Mouse (Mus musculus) midbrain, embryonic 10.5 days (tissue): Measurements from ENCODE around the gene Rbpj. TPM values are rescaled to one million over a fixed set of nuclear protein-coding genes. Genes with fewer than 3 reads are reported as not detected.

Experiments
- DNase-seq: peaks from one replicate; pipeline ENCODE4 v3.0.0-alpha.2; 2017; ENCODE audit warnings: low spot score
- H3K27ac ChIP-seq: fragments of 300-500 bp; sonication (generic); replicated peaks from 2 replicates; pipeline ENCODE4 v1.5.1; 2016; ENCODE audit warnings: mild to moderate bottlenecking
- H3K27me3 ChIP-seq: fragments of 300-500 bp; sonication (generic); 2 replicates; pipeline ENCODE4 v1.6.1; 2016; ENCODE audit warnings: low read depth, mild to moderate bottlenecking; ENCODE audit not compliant: poor library complexity, severe bottlenecking
- H3K36me3 ChIP-seq: fragments of 300-500 bp; sonication (generic); 2 replicates; pipeline ENCODE4 v1.6.1; 2016; ENCODE audit warnings: mild to moderate bottlenecking, moderate library complexity
- H3K4me1 ChIP-seq: fragments of 300-500 bp; sonication (generic); 2 replicates; pipeline ENCODE4 v1.6.1; 2016
- H3K4me3 ChIP-seq: fragments of 300-500 bp; sonication (generic); 2 replicates; pipeline ENCODE4 v1.5.1; 2016; ENCODE audit warnings: mild to moderate bottlenecking, moderate library complexity
- H3K9me3 ChIP-seq: fragments of 300-500 bp; sonication (generic); replicated peaks from 2 replicates; pipeline ENCODE4 v1.6.1; 2016; ENCODE audit warnings: mild to moderate bottlenecking
- WGBS: fragments of 180-500 bp; shearing (Covaris S2); methylation state at CpG from one replicate; pipeline ENCODE4 v1.1.7; 2016; 5-methylcytosine and 5-hydroxymethylcytosine counted together
- polyA plus RNA-seq: library from polyadenylated mRNA; unstranded; fragments of >200 nt; fragmentation: Nextera tagmentation; extraction: Ambion mirVana; gene quantifications from 2 replicates; pipeline ENCODE4 v1.2.1, GENCODE M21; 2016

Gene Rbpj
- polyA plus RNA-seq, 1 experiment from 2014 or later, result 36.3 TPM

DNA sequence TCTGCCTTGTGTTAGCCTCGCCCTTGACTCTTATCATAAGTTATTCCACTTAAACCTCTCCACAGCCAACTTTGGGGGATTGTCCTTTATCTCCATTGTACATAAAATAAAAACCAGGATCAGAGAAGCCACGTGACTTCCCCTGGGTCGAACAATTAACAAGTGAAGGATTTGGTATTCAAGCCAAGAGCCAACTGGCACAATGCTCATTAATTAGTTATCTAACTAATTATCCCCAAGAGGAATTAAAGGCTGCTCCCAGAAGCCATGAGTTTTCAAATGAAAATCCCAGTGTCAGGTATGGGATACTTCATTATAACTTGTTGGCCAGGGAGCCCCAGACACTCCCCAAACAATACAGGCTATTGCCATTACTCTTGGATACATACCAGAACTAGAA is 218.0 kb downstream of the Rbpj start:
- Histone ChIP-seq H3K27ac (no peak overlapping the region), H3K9me3 (no peaks in the 10 kb centered on the region), H3K4me3 (no peak overlapping the region), H3K27me3 (no peaks in the 10 kb centered on the region), H3K4me1 (peaks cover 8% of the 10 kb centered on the region; the same call in 1 of the 2 replicates), H3K36me3 (no peaks in the 10 kb centered on the region)
- 81% methylated on average over 3 of the region's 3 CpGs for WGBS
- no peak for DNase-seq

GRCm38 (mm10) chr5:53684417-53684816 is 218.5 kb downstream of the Rbpj start:
- Histone ChIP-seq H3K4me3 (no peak overlapping the region), H3K27ac (no peak overlapping the region), H3K27me3 (no peaks in the 10 kb centered on the region), H3K36me3 (no peaks in the 10 kb centered on the region), H3K4me1 (peaks cover 8% of the 10 kb centered on the region; the same call in 1 of the 2 replicates), H3K9me3 (no peaks in the 10 kb centered on the region)
- no peak for DNase-seq
- 95% methylated on average over 1 of the region's 1 CpGs for WGBS

DNA sequence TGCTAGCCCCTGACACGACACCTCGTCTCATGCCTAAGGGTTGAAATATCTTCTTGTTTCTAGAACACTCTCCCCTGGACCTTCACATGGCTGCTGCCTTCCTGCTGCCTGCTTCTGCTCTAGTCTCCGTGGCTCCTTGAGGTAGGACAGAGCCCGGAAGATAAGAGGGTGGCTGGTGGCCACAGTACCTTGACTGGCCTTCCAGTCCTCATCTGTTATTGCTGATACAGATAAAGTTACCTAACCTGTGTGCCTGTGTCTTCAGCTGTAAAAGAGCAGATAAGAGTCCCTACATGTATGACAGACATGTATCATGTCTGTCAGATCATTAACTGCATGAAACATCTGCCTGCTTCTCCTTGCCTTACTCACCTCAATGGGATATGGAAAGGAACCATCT is 219.7 kb downstream of the Rbpj start:
- no peaks in the 10 kb centered on the region for H3K36me3 ChIP-seq
- H3K9me3 ChIP-seq, result no peaks in the 10 kb centered on the region
- H3K27me3 ChIP-seq, result no peaks in the 10 kb centered on the region
- H3K4me3 ChIP-seq, result no peak overlapping the region
- DNase-seq, result no peak
- 91% methylated on average over 4 of the region's 4 CpGs for WGBS
- no peak overlapping the region for H3K27ac ChIP-seq
- peaks cover 8% of the 10 kb centered on the region; the same call in 1 of the 2 replicates for H3K4me1 ChIP-seq

GRCm38 (mm10) chr5:53686379-53686778 is 220.4 kb downstream of the Rbpj start:
- DNase-seq, result no peak
- H3K27ac ChIP-seq, result no peak overlapping the region
- no peaks in the 10 kb centered on the region for H3K9me3 ChIP-seq
- 96% methylated on average over 2 of the region's 2 CpGs for WGBS
- peaks cover 8% of the 10 kb centered on the region; the same call in 1 of the 2 replicates for H3K4me1 ChIP-seq
- no peak overlapping the region for H3K4me3 ChIP-seq
- H3K36me3 ChIP-seq, result no peaks in the 10 kb centered on the region
- no peaks in the 10 kb centered on the region for H3K27me3 ChIP-seq

DNA sequence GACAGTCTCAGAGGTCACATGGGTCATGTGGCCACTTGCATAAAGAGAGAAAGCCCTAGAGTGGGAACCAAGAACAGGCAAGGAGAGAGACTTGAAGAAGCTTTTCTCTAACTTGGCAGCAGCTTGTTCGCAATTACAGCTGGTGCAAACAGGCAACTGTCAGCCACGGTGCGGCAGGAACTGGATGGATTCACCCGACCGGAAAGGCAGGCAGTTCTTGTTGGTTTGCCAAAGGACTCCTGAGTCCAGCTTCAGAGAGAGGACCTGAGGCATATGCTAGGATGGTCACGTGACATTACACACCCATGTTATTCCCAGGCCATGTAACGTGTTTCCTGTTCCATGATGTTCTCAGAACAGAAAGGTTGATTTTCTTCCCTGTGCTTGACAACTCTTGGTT is 222.4 kb downstream of the Rbpj start:
- Histone ChIP-seq H3K4me1 (peaks cover 8% of the 10 kb centered on the region; the same call in 1 of the 2 replicates), H3K27me3 (no peaks in the 10 kb centered on the region), H3K4me3 (no peak overlapping the region), H3K27ac (no peak overlapping the region), H3K9me3 (no peaks in the 10 kb centered on the region), H3K36me3 (no peaks in the 10 kb centered on the region)
- WGBS, result 88% methylated on average over 7 of the region's 7 CpGs
- DNase-seq, result no peak

DNA sequence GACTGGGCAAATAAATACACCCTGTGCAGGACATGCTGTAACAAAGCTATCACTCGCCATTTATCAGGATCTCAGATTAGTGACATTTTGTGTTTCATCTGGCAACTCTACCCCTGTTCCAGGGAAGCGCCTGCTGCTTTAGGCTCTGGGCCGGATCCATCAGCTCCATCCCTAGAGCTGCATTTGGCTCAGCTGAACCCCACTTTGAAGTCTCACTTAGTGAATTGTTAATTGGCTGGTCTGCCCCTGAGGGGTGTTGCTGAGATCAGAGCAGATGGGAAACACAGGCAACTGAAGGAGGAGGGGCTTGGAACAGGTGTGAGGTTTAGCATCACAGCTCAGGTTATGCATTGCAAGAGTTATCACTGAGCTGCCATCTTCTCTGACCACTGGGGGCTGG is 225.6 kb downstream of the Rbpj start:
- Histone ChIP-seq H3K27ac (no peak overlapping the region), H3K4me3 (no peak overlapping the region), H3K9me3 (no peaks in the 10 kb centered on the region), H3K36me3 (no peaks in the 10 kb centered on the region), H3K27me3 (no peaks in the 10 kb centered on the region), H3K4me1 (no peaks in the 10 kb centered on the region)
- WGBS, result 73% methylated on average over 3 of the region's 3 CpGs
- DNase-seq, result no peak

- no peak overlapping the region for H3K27ac ChIP-seq
- H3K36me3 ChIP-seq, result no peaks in the 10 kb centered on the region
- H3K27me3 ChIP-seq, result no peaks in the 10 kb centered on the region
- 87% methylated on average over 8 of the region's 8 CpGs for whole genome bisulfite sequencing
- H3K9me3 ChIP-seq, result no peaks in the 10 kb centered on the region
- no peaks in the 10 kb centered on the region for H3K4me1 ChIP-seq
- H3K4me3 ChIP-seq, result no peak overlapping the region
- no peak for DNase-seq
Measured at GRCm38 (mm10) chr5:53692100-53692499, 226.1 kb downstream of the Rbpj start.

DNA sequence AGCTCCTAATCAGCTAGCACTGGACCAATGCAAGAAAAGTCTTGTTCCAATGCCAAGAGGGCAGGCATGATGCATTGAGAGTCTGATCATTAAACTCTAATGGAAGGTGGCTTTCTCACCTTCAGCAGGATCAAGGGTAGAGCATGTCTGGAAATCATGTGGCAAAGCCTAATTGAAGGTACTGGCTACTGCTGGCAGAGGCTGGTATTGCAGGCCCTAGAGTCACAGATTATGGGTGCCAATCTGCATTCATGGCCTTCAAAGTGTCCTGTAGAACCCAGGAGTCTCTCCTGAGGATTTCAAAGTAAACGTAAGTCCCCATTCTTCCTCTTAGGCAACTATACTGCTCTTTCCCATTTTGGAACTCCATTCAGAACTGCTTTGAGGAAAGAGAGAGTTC is 226.7 kb downstream of the Rbpj start:
- Histone ChIP-seq H3K9me3 (no peaks in the 10 kb centered on the region), H3K36me3 (no peaks in the 10 kb centered on the region), H3K4me3 (no peak overlapping the region), H3K27ac (no peak overlapping the region), H3K27me3 (no peaks in the 10 kb centered on the region), H3K4me1 (no peaks in the 10 kb centered on the region)
- WGBS, result 97% methylated on average over 1 of the region's 1 CpGs
- no peak for DNase-seq

DNA sequence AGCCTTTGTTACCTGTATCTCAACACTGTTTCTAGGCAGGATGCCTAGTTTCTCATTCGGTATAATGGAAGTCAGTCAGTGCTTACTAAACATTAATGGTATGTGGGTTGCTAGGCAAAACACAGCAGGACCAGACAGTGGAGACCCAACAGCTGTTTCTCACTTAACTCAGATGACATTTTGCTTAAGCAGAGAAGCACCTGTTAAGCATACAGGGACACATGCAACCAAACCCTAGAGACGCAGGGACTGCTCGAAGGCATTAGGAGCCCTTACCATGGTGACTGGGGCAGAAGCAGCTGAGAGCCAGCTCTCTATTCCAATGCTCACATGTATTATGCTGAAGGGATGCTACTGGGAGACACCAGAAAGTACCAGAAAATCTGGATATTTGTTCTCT is 230.7 kb downstream of the Rbpj start:
- Histone ChIP-seq H3K27me3 (no peaks in the 10 kb centered on the region), H3K4me3 (no peak overlapping the region), H3K36me3 (no peaks in the 10 kb centered on the region), H3K27ac (no peak overlapping the region), H3K4me1 (no peaks in the 10 kb centered on the region), H3K9me3 (no peaks in the 10 kb centered on the region)
- DNase-seq, result no peak
- 82% methylated on average over 3 of the region's 3 CpGs for WGBS

GRCm38 (mm10) chr5:53697794-53698193 is 231.8 kb downstream of the Rbpj start:
- no peaks in the 10 kb centered on the region for H3K4me1 ChIP-seq
- H3K36me3 ChIP-seq, result no peaks in the 10 kb centered on the region
- no peak overlapping the region for H3K4me3 ChIP-seq
- DNase-seq, result no peak
- WGBS, result 82% methylated on average over 9 of the region's 9 CpGs
- no peak overlapping the region for H3K27ac ChIP-seq
- H3K9me3 ChIP-seq, result no peaks in the 10 kb centered on the region
- H3K27me3 ChIP-seq, result no peaks in the 10 kb centered on the region

GRCm38 (mm10) chr5:53702686-53703085 is 236.7 kb downstream of the Rbpj start:
- no peaks in the 10 kb centered on the region for H3K9me3 ChIP-seq
- no peak for DNase-seq
- WGBS, result 91% methylated on average over 14 of the region's 14 CpGs
- no peaks in the 10 kb centered on the region for H3K27me3 ChIP-seq
- H3K36me3 ChIP-seq, result no peaks in the 10 kb centered on the region
- no peak overlapping the region for H3K27ac ChIP-seq
- H3K4me3 ChIP-seq, result no peak overlapping the region
- peaks cover 17% of the 10 kb centered on the region for H3K4me1 ChIP-seq

Other genes starting within 250 kb of the Rbpj start
- 70.9 and 74.1 TPM in 2 replicates for gene Smim20, start 199.1 kb upstream of the Rbpj start, polyA plus RNA-seq
- gene Cckar, start 241.6 kb downstream of the Rbpj start, polyA plus RNA-seq, result 0.63 and 0.87 TPM in 2 replicates